Mouse (Mus musculus) lung, postnatal 0 days (tissue): Measurements from ENCODE around the gene Gm3646.

ENCODE experiments used
- CTCF ChIP-seq: IDR thresholded peaks from 2 replicates; pipeline ENCODE4 v1.5.1; 2016; ENCODE audit warnings: antibody characterized with exemption, mild to moderate bottlenecking
- EP300 ChIP-seq: IDR thresholded peaks from 2 replicates; pipeline ENCODE4 v1.6.1; 2016; ENCODE audit warnings: antibody characterized with exemption, mild to moderate bottlenecking, control low read depth

GRCm38 (mm10) chr1:39819596-39819995, 14.5 kb upstream of the Gm3646 start:
- TF ChIP-seq CTCF: no peak
- TF ChIP-seq EP300: no peak
